Mouse (Mus musculus) frontal cortex, postnatal 14 days (tissue): ENCODE data around the gene Eefsec.

Source experiments
- DNase-seq, 2 experiments: peaks; one replicate each; pipeline ENCODE4 v3.0.0; 2022; ENCODE audit warnings: low spot score in 2 of 2

Eefsec gene

DNA sequence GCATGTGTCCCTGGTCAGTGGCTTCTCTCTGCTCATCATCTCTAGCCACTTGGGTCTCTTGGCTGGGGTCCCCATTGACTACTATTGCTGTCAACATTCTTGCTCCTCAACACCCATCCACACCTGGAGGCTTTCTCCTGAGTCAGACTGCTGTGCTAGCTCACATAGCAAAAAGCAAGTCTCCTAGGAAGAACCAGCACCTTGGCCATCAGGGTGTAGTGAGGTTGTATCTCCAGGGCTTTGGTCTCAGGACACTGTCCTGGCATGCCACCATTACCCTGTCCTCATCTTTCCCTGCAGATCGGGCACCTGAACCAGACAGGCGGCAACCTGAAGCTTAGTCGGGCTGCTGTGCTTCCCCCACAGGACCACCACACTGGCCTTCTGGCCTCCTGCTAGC lies 238.0 kb downstream of the Eefsec start:
- DNase-seq = no peak

DNA sequence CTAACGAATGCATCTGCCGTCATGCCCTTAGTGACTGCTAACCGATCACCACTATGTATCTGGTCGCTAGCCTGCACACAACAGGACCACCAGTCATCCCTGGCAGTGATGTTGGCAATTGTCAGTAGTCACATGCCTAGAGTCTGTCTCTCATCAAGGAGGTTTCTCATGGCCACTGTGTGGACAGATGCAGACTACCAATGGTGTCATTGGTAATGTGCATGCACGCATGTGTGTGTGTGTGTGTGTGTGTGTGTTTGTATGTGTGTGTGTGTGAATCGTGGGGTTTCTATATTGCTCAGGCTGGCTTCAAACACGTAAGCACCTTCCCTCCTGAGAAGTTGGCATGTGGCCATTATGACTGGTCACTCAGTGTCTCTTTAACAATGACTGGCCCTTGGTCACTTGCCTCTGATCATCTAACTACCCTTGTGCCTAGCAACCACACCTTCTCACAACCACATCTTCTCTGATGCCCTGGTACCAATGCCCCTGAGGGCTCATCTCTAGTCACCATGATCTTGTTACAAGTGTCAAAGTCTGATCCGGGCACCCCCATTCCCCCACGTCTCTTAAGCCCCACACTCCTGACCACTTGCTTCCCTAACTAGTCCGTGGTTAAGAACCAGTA lies 238.8 kb downstream of the Eefsec start:
- no peak for DNase-seq
